Mouse (Mus musculus) cerebellum, adult 2 months (tissue): ENCODE measurements at regions not wholly inside any gene's neighbourhood (a gene's known extent, or its start where the extent isn't known, plus 50 kb on each side); places are given as distances from the start of the nearest gene placed in this dataset.

Experiments used
- DNase-seq, 2 experiments: peaks; one replicate each; pipeline ENCODE4 v3.0.0; 2021
- H3K27ac ChIP-seq: fragments of 200-500 bp; 2 replicates; pipeline ENCODE4 v1.5.1; 2012; ENCODE audit warnings: low read length, control low read depth, inconsistent platforms; ENCODE audit not compliant: insufficient read depth
- H3K27me3 ChIP-seq: fragments of 200-500 bp; 2 replicates; pipeline ENCODE4 v1.6.1; 2012; ENCODE audit warnings: inconsistent platforms, mild to moderate bottlenecking, low read length, moderate library complexity; ENCODE audit not compliant: control insufficient read depth, insufficient read depth
- H3K4me1 ChIP-seq: fragments of 200-500 bp; 2 replicates; pipeline ENCODE4 v1.6.1; 2011; ENCODE audit warnings: low read length; ENCODE audit not compliant: control insufficient read depth, insufficient read depth
- H3K4me3 ChIP-seq: fragments of 200-500 bp; replicated peaks from 2 replicates; pipeline ENCODE3; 2011; ENCODE audit warnings: mild to moderate bottlenecking, low read depth, low read length, control low read depth; ENCODE audit not compliant: insufficient read depth
- CTCF ChIP-seq: fragments of 200-500 bp; IDR thresholded peaks from 2 replicates; pipeline ENCODE4 v1.5.1; 2011; ENCODE audit warnings: low read depth, mild to moderate bottlenecking, control low read depth, low read length, moderate library complexity, borderline replicate concordance; ENCODE audit not compliant: insufficient read depth
- POLR2A ChIP-seq: fragments of 200-500 bp; IDR thresholded peaks from 2 replicates; pipeline ENCODE4 v1.6.1; 2011; ENCODE audit warnings: low read length, control low read depth, borderline replicate concordance; ENCODE audit not compliant: insufficient read depth
- WGBS: fragments of 180-500 bp; shearing (Covaris S2); methylation state at CpG from one replicate; pipeline ENCODE4 v1.1.7; 2018; 5-methylcytosine and 5-hydroxymethylcytosine counted together

GRCm38 (mm10) chr12:107771325-107771724, 232.1 kb downstream of the Bcl11b start:
- no peak for TF ChIP-seq POLR2A
- TF ChIP-seq CTCF: no peak
- Histone ChIP-seq H3K4me1 (no peaks in the 10 kb centered on the region), H3K27ac (no peak overlapping the region), H3K27me3 (no peaks in the 10 kb centered on the region; the same call in 1 of the 2 replicates), H3K4me3 (no peak overlapping the region)
- DNase-seq: no peak
- 84% methylated on average over 2 of the region's 2 CpGs for WGBS

GRCm38 (mm10) chr12:107771809-107772208, 231.6 kb downstream of the Bcl11b start:
- no peaks in the 10 kb centered on the region; the same call in 1 of the 2 replicates for H3K27me3 ChIP-seq
- WGBS: 47% methylated on average over 3 of the region's 3 CpGs
- DNase-seq: no peak
- H3K4me3 ChIP-seq: no peak overlapping the region
- no peak overlapping the region for H3K27ac ChIP-seq
- no peak for TF ChIP-seq CTCF
- no peak for TF ChIP-seq POLR2A
- no peaks in the 10 kb centered on the region for H3K4me1 ChIP-seq

DNA sequence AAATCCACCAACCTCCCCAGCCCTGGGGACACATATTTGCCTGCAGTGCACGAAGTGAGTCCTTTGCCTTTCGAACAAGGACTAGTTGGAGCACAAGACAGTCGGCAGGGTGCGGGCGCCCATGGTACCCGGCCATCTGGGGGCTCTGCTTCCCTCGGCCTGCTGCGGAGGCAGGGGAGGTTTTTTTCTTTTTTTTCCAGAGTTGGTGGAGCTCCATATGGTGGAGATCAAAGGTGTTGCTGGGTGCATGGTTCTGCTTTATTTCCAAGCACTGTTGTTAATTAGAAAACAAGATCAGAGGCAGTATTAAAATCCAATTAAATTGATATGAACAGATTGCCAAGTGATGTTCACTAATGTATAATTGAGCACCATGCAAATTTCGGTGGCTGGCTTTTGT, 225.4 kb downstream of the Bcl11b start:
- Histone ChIP-seq H3K4me3 (no peak overlapping the region), H3K27me3 (no peaks in the 10 kb centered on the region; the same call in 1 of the 2 replicates), H3K4me1 (no peaks in the 10 kb centered on the region), H3K27ac (no peak overlapping the region)
- 45% methylated on average over 9 of the region's 9 CpGs for WGBS
- no peak for DNase-seq
- no peak for TF ChIP-seq POLR2A
- no peak for TF ChIP-seq CTCF

DNA sequence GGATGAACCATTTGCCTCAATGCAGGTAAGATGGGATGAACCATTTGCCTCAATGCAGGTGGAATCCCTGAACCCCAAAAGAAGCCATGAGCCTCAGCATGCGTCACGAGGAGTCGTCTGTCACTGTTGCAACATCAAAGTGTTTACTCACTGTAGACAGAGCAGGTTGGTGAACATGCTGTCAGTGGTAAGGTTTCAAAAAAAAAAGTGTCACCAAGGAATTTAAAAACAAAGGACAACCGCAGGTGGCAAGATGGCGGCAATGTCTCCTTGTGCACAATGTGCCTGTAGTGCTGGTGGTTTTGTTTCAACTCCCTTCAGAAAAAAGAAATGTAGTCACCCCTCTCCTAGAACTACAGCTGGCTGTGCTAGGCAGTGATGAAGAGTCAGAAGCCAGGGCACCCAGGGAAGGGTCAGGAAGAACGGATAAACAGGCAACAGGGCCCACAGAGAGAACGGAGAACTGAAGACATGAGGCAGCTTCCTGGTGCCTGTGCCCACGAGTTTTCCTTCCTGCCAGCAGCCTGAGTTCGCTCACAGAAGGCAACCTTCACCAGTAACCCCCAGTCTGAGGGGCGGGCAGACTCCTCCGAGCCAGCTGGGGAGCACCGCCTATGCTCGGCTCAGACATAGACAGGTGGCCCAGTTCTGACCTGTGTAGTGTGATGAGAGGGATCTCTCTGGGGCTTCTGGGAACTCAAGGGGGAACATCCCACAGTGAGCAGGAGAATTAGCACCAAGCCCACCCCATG, 223.9 kb downstream of the Bcl11b start:
- no peak overlapping the region for H3K4me3 ChIP-seq
- no peak for DNase-seq
- H3K27me3 ChIP-seq: no peaks in the 10 kb centered on the region; the same call in 1 of the 2 replicates
- H3K27ac ChIP-seq: no peak overlapping the region
- no peaks in the 10 kb centered on the region for H3K4me1 ChIP-seq
- WGBS: 80% methylated on average over 13 of the region's 13 CpGs
- TF ChIP-seq CTCF (no peak), POLR2A (no peak)

DNA sequence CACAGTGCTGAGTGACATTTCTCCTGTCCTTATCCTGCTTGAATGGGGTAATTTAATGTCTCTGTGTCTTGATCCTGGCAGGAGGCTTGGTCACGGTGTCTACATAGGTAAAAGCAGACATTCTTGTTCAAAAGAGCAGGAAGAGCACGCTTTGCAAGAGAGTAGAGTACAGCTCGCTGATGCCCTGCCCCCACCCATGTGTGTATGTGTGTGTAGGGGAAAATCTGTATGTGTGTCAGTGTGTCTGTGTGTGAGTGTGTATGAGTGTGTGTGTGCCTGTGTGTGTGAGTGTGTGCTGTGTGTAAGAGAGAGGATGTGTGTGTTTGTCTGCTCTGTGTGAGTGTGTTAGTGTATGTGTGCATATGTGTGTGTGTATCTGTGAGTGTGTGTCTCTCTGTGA, 221.3 kb downstream of the Bcl11b start:
- H3K4me3 ChIP-seq: no peak overlapping the region
- H3K27me3 ChIP-seq: no peaks in the 10 kb centered on the region; the same call in 1 of the 2 replicates
- 77% methylated on average over 3 of the region's 3 CpGs for WGBS

GRCm38 (mm10) chr12:107783831-107784230, 219.6 kb downstream of the Bcl11b start:
- WGBS: 75% methylated on average over 7 of the region's 7 CpGs
- H3K4me3 ChIP-seq: no peak overlapping the region
- DNase-seq: no peak
- no peak overlapping the region for H3K27ac ChIP-seq
- no peaks in the 10 kb centered on the region for H3K4me1 ChIP-seq
- H3K27me3 ChIP-seq: no peaks in the 10 kb centered on the region
- TF ChIP-seq CTCF (no peak), POLR2A (no peak)

More for the DNA sequence above, 221.3 kb downstream of the Bcl11b start:
- no peak for DNase-seq
- no peaks in the 10 kb centered on the region for H3K4me1 ChIP-seq
- H3K27ac ChIP-seq: no peak overlapping the region
- TF ChIP-seq POLR2A (no peak), CTCF (no peak)

- Histone ChIP-seq H3K27me3 (no peaks in the 10 kb centered on the region), H3K27ac (no peak overlapping the region), H3K4me3 (no peak overlapping the region), H3K4me1 (no peaks in the 10 kb centered on the region)
- no peak for DNase-seq
- 34% methylated on average over 6 of the region's 6 CpGs for WGBS
- TF ChIP-seq CTCF (no peak), POLR2A (no peak)
These were observed 213.6 kb downstream of the Bcl11b start for GRCm38 (mm10) chr12:107789818-107790217.

DNA sequence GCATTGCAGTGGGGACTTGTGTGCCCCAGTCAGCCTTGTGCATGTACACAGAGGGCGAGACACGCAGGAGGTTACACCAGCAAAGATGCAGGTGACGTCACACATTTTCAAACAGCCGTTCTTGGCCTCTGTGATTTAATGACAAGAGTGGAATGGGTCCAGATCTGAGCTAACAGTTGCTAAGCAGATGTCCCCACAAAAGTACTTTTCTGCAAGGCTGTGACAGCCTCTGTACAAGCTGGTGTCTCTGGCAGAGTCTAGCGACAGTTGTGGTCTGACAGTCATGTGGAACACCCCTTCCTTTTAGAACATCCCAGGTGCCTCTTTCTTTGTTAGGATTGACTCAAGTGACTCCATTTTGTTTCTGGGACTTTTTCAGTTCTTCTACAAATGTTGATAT, 203.1 kb downstream of the Bcl11b start:
- H3K4me1 ChIP-seq: no peaks in the 10 kb centered on the region
- no peak overlapping the region for H3K4me3 ChIP-seq
- DNase-seq: no peak
- no peak for TF ChIP-seq POLR2A
- no peak for TF ChIP-seq CTCF
- WGBS: 46% methylated on average over 5 of the region's 5 CpGs
- H3K27ac ChIP-seq: no peak overlapping the region
- H3K27me3 ChIP-seq: no peaks in the 10 kb centered on the region; the same call in 1 of the 2 replicates
